Mouse (Mus musculus) gonadal fat pad, adult 2 months (tissue): ENCODE data around the gene Gm6268. TPM values are rescaled to one million over a fixed set of nuclear protein-coding genes. Genes with fewer than 3 reads are reported as not detected.

Source experiments
- DNase-seq: peaks from one replicate; pipeline ENCODE4 v3.0.0-alpha.2; 2012; ENCODE audit warnings: low read depth
- polyA plus RNA-seq: library from polyadenylated mRNA; depleted of rRNA; stranded (reverse); fragments of >200 nt; gene quantifications from 2 replicates; pipeline ENCODE4 v1.2.3, GENCODE M21; 2012; rRNA removed

Gm6268 gene
- polyA plus RNA-seq, result not detected in 2 replicates

DNA sequence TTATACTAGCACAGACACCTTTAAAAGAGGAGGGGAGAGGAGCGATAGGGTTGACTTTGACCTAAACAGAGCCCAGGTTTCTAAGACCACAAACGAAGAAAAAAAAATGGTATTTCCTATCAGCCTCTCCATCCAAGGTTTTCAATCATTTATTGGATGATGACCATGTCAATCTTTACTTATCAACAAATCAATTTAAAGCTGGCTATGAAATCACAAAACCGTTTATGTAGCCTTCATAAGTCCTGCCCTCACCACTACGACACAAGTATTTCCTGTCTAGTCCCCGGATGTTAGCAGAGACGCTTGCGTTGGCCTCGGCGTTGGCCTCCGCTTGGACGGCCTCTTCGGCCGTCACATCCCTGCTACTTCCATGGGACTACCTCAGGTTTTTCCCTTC is at the start of gene Gm6268:
TSS of gene Gm6268 (plus strand) at position 301 of the 400 bp plus-strand sequence.
- no peak for DNase-seq

DNA sequence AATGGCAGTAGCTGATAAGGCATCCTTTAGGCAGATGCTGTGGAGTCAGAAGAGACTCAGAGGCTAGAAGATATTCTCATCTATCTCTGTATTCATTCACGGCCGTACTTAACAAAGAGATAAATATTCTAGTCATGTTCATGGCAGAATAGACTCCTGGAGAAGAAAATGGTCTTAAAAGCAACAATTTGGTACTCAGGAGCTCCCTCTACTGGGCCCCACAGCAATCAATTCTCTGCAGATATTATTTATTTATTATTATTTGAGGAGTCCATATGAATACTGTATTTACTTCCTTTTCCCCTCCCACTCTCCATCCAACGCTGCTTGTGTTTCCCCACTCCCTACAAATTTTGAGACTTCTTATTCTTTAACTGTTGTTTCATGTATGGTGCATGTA is 48.6 kb upstream of the Gm6268 start:
- no peak for DNase-seq

DNA sequence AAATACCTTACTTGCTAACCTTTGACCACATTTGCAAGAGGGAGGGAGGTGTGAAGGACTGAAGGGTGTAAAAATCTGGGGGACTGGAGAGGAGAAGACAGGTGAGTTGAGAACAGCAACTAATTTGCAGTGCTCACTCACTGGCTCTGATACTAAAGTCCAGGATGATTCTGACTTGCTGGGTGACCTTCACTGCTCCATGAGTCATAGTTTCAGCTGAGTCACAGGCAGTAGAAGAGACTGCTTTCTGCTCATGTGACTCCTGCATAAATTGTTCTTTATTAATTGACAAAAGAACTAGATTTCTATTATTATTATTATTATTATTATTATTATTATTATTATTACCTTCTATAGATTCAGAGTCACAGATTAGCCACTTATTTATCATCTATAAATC is 15.7 kb upstream of the Gm6268 start:
- no peak for DNase-seq

DNA sequence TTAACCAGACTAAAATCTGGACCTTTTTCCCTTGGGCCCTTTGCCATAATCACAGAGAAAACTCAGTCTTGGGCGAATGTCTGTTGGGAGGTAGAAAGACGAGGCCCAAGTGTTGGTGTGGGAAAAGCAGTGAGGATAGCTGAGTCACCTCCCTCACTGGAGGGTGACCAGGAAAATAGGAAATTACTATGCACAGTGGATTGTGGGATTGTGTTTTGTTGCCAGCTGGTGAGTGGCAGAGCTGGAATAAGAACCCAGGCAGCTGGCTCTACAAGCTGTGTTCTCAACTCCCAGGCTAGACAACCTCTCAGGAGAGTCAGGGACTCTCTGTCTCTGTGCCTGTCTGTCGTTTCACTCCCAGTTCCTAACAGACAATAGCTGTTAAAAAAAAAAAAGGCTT is 11.1 kb upstream of the Gm6268 start:
- DNase-seq, result no peak

DNA sequence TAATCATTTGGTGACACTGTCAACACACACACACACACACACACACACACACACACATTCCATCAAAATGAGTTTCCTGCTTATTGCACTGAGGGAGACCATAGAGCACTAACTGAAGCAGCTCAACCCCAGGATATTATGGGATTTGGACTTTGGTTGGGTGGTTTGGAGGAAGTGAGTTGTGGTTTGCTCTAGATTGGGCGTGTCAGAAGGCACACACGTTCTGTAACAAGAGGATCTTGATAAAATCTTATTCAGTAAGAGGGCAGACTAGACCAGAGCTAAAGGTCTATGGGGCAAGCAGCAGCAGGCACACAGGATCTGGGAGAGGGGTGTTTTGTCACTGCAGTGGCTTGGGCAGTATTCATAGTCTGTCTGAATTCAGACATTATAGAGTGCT is 10.6 kb upstream of the Gm6268 start:
- no peak for DNase-seq

DNA sequence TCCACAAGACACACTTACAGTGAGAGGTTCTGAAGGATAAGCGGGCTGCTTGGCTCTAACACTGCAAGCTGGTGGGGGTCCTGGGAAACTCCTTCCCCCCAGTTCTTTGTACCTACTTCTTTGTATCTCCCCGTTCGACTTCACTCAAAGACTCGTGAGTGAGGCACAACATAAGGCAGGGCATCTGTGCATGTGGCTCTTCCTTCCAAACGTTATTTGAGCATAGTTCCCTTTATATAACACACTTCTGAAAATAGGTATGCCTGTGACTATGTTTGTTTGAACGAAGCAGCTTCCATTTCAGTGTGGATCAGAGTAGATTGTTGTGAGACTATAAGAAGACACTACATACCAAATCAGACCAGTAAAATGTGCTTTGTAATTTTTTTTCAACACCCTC is 8.4 kb upstream of the Gm6268 start:
- DNase-seq, result no peak

DNA sequence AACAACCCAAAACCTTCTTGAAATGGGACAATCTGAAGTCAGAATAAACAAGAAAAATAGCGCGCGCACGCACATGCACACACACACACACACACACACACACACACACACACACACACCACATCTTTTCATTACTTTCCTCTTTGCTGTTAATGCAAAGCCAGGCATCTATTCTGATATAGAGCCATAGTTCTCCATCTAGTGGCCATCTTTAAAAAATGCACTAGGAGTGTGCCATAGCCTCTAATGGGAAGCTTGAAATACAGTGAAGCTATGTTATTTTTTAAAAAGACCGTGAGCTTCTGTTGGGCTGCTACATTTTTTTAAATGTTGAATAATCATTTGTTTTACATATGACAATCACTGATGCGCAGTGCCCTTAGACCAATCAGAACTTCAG is 7.8 kb upstream of the Gm6268 start:
- DNase-seq, result no peak

DNA sequence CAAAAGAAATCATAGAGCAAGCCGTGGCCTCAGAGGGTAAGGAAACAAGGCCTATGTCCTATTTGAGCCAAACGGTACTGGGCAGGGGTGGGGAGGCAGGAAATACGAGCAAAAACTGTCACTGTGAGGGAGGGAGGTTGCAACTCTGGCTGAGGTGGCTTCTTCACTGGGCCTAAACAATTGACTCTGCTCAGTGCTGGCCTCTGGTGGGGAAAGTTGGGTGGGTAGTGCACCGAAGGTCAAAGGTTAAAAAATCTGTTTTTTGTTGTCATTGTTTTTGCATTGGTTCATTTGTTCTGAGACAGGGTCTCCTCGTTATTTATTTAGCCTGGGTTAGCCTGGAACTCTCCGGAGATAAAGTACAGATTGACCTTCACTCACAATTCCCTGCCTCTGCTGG is 1.2 kb downstream of the Gm6268 start:
- no peak for DNase-seq

DNA sequence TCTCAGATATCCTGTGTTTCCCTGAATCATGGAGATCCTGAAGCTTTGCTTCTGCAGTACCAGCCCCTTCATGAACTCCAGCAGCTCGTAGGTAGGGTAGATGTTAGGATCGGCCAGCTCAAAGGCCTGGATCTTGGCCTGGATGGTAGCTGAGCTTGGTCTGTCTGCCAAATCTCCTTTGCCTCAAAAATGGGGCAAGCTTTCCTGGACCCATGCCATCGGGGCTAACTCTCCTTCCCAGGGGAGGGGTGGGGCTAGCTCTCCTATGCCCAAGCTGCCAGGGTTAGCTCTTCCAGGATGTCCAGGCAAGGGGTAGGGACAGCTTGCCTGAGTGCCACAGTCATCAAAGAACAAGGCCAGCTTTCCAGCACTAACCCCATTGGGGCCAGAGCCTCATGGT is 18.1 kb downstream of the Gm6268 start:
- no peak for DNase-seq

DNA sequence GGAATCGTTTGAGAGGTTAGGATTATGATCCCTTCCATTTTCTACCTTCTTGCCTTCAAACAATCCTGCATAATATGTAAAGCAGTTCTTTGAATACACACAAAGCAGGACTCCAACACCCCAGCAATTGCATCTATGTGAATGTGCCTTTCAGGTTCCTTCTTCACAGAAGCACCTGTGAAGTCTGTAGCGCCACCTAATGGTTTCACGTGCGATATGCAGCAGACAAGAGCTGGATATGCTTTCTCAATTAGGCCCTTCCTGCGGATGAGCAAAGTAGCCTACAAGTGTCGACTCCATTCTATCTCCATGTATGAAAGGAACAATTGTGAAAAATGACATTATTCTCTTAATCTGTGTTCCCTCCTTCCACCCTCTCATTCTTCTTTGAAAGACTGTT is 33.9 kb downstream of the Gm6268 start:
- DNase-seq, result no peak

DNA sequence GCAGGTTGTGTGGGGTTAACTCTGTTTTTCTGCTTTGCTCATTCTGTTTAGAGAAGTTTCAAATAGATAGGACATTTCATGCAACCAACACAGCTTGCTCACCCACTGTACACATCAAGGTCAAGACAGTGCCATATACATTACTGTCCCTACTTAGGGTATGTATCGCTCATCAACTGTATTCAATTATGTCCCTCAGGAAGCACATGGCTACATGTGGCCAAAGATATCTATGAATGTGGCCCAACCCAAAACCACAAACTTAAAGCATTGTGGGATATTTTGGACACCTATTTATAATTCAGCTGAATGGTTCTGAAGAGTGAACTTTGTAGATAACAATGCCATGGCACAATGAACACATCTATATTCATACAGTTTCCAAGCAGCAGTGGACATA is 36.9 kb downstream of the Gm6268 start:
- no peak for DNase-seq

Other genes with a start within 250 kb of the Gm6268 start
- 0.04 and 0.15 TPM in 2 replicates for gene Zcchc12, start 205.4 kb upstream of the Gm6268 start, polyA plus RNA-seq
- gene Lonrf3, start 72.9 kb upstream of the Gm6268 start, polyA plus RNA-seq, result 4.6 and 7.1 TPM in 2 replicates
- 0.09 TPM in 1 of 2 replicates, not detected in the other for gene Gm14569, start 90.5 kb downstream of the Gm6268 start, polyA plus RNA-seq
- 255 and 345 TPM in 2 replicates for gene Pgrmc1, start 196.9 kb downstream of the Gm6268 start, polyA plus RNA-seq
- 0.91 and 1.1 TPM in 2 replicates for gene Akap17b, start 244.1 kb downstream of the Gm6268 start, polyA plus RNA-seq